Mouse (Mus musculus) CD4-positive helper T cell, adult 2 months (primary cell): ENCODE results near the gene Tox2.
A peak's percentile ranks its signal among the peaks of the same experiment; 100 is the strongest.

Source experiments
- DNase-seq: peaks from one replicate; pipeline ENCODE4 v3.0.0-alpha.2; 2012; ENCODE audit warnings: low read depth, missing footprints, low spot score

The Tox2 gene

GRCm38 (mm10) chr2:163202884-163203634 lies at the start of gene Tox2:
TSS of gene Tox2 (plus strand) at chr2:163203125.
- peak; percentile 91 for DNase-seq

- no peak for DNase-seq
These were observed 48.3 kb upstream of the Tox2 start for GRCm38 (mm10) chr2:163154673-163155072.

GRCm38 (mm10) chr2:163158979-163159378 lies 43.9 kb upstream of the Tox2 start:
- no peak for DNase-seq

GRCm38 (mm10) chr2:163164461-163164990 lies 38.4 kb upstream of the Tox2 start:
- peak; percentile 74 for DNase-seq

GRCm38 (mm10) chr2:163166067-163166805 lies 36.7 kb upstream of the Tox2 start:
- peak; percentile 49 for DNase-seq

- no peak for DNase-seq
These were observed 31.0 kb upstream of the Tox2 start for GRCm38 (mm10) chr2:163171891-163172290.

- DNase-seq = no peak
These were observed 28.9 kb upstream of the Tox2 start for GRCm38 (mm10) chr2:163174066-163174465.

GRCm38 (mm10) chr2:163175831-163176230 lies 27.1 kb upstream of the Tox2 start:
- DNase-seq = no peak

GRCm38 (mm10) chr2:163176502-163176901 lies 26.4 kb upstream of the Tox2 start:
- no peak for DNase-seq

- DNase-seq = no peak
These were observed 15.4 kb upstream of the Tox2 start for GRCm38 (mm10) chr2:163187552-163187951.

- DNase-seq = no peak
These were observed 13.3 kb upstream of the Tox2 start for GRCm38 (mm10) chr2:163189596-163189995.

- DNase-seq = no peak
These were observed 12.9 kb upstream of the Tox2 start for GRCm38 (mm10) chr2:163190004-163190441.

GRCm38 (mm10) chr2:163192485-163192884 lies 10.4 kb upstream of the Tox2 start:
- DNase-seq = no peak

- no peak for DNase-seq
These were observed 8.9 kb upstream of the Tox2 start for GRCm38 (mm10) chr2:163194015-163194414.

- no peak for DNase-seq
These were observed 8.4 kb upstream of the Tox2 start for GRCm38 (mm10) chr2:163194543-163194942.

GRCm38 (mm10) chr2:163195106-163195833 lies 7.7 kb upstream of the Tox2 start:
- no peak for DNase-seq

GRCm38 (mm10) chr2:163195834-163196145 lies 7.1 kb upstream of the Tox2 start:
- no peak for DNase-seq

GRCm38 (mm10) chr2:163201897-163202296 lies 1.0 kb upstream of the Tox2 start:
- no peak for DNase-seq

- no peak for DNase-seq
These were observed 407 bp upstream of the Tox2 start for GRCm38 (mm10) chr2:163202553-163202883.

GRCm38 (mm10) chr2:163203635-163204547 lies 966 bp downstream of the Tox2 start:
- peak; percentile 39 for DNase-seq
